Mouse (Mus musculus) CH12.LX (cell line): ENCODE measurements at regions not wholly inside any gene's neighbourhood (a gene's known extent, or its start where the extent isn't known, plus 50 kb on each side); places are given as distances from the start of the nearest gene placed in this dataset.

Experiments
- DNase-seq: peaks from one replicate; pipeline ENCODE4 v3.0.0-alpha.2; 2013; ENCODE audit errors: extremely low read depth
- H3K27ac ChIP-seq: 2 replicates; pipeline ENCODE4 v1.5.1; 2012; ENCODE audit warnings: low read depth, mild to moderate bottlenecking, control low read depth, moderate library complexity; ENCODE audit not compliant: insufficient read depth
- H3K27me3 ChIP-seq: replicated peaks from 2 replicates; pipeline ENCODE3; 2012; ENCODE audit warnings: inconsistent platforms
- H3K36me3 ChIP-seq, 2 experiments: replicated peaks in 1 of 2; 2 replicates each; pipeline versions ENCODE3 to v1.6.1; 2012; ENCODE audit warnings: inconsistent platforms in 1 of 2, low read length in 1 of 2, mild to moderate bottlenecking in 1 of 2, mixed read lengths in 1 of 2, moderate library complexity in 1 of 2; ENCODE audit not compliant: control insufficient read depth in 1 of 2, insufficient read depth in 1 of 2
- H3K4me1 ChIP-seq, 2 experiments: 2 replicates each; pipeline ENCODE4 v1.6.1; 2012; ENCODE audit warnings: inconsistent platforms in 1 of 2, moderate library complexity in 1 of 2; ENCODE audit not compliant: insufficient read depth in 2 of 2, control insufficient read depth in 1 of 2
- H3K4me2 ChIP-seq: 2 replicates; pipeline ENCODE4 v1.6.1; 2012; ENCODE audit warnings: low read depth, mild to moderate bottlenecking, control low read depth; ENCODE audit not compliant: poor library complexity, insufficient read depth, severe bottlenecking
- H3K4me3 ChIP-seq, 3 experiments: fragments of 150-350 bp in 1 of 3; sonication (generic) in 1 of 3; replicated peaks in 1 of 3; 2 replicates each; pipeline versions ENCODE3 to v1.5.1; 2011 to 2012; ENCODE audit warnings: low read depth in 2 of 3, low read length in 2 of 3, mild to moderate bottlenecking in 2 of 3, moderate library complexity in 2 of 3, control low read depth in 1 of 3, improper control_type of control experiment in 1 of 3, inconsistent platforms in 1 of 3, mixed read lengths in 1 of 3; ENCODE audit not compliant: poor library complexity in 1 of 3
- H3K79me2 ChIP-seq: replicated peaks from 2 replicates; pipeline ENCODE4 v1.6.1; 2012; ENCODE audit warnings: mild to moderate bottlenecking, moderate library complexity; ENCODE audit not compliant: control insufficient read depth, poor library complexity, insufficient read depth, severe bottlenecking; ENCODE audit errors: extremely low read depth
- H3K9ac ChIP-seq: 2 replicates; pipeline ENCODE4 v1.6.1; 2012; ENCODE audit warnings: low read depth, mild to moderate bottlenecking, control low read depth, moderate library complexity; ENCODE audit not compliant: insufficient read depth
- H3K9me3 ChIP-seq: replicated peaks from 2 replicates; pipeline ENCODE3; 2012; ENCODE audit warnings: low read length, inconsistent platforms, mixed read lengths
- CHD1 ChIP-seq: IDR thresholded peaks from 2 replicates; pipeline ENCODE4 v1.6.1; 2012; ENCODE audit warnings: low read depth, low read length, improper control_type of control experiment, inconsistent platforms
- CHD2 ChIP-seq: IDR thresholded peaks from 2 replicates; pipeline ENCODE4 v1.6.1; 2011; ENCODE audit warnings: low read length, improper control_type of control experiment
- E2F4 ChIP-seq: IDR thresholded peaks from 2 replicates; pipeline ENCODE4 v1.6.1; 2011; ENCODE audit warnings: low read depth, low read length, improper control_type of control experiment; ENCODE audit not compliant: insufficient replicate concordance
- ELF1 ChIP-seq: IDR thresholded peaks from 2 replicates; pipeline ENCODE4 v1.6.1; 2014; ENCODE audit warnings: low read depth, mild to moderate bottlenecking, inconsistent platforms, low read length, improper control_type of control experiment
- EP300 ChIP-seq: IDR thresholded peaks from 2 replicates; pipeline ENCODE4 v1.6.1; 2011; ENCODE audit warnings: low read length, improper control_type of control experiment
- IRF4 ChIP-seq: IDR thresholded peaks from 2 replicates; pipeline ENCODE4 v1.6.1; 2014; ENCODE audit warnings: low read depth, mild to moderate bottlenecking, inconsistent platforms, low read length, improper control_type of control experiment
- KAT2A ChIP-seq: IDR thresholded peaks from 2 replicates; pipeline ENCODE4 v1.6.1; 2012; ENCODE audit warnings: low read length, improper control_type of control experiment, inconsistent platforms; ENCODE audit not compliant: insufficient replicate concordance
- MAX ChIP-seq: IDR thresholded peaks from 2 replicates; pipeline ENCODE4 v1.6.1; 2011; ENCODE audit warnings: low read length, improper control_type of control experiment
- MAZ ChIP-seq: IDR thresholded peaks from 2 replicates; pipeline ENCODE4 v1.6.1; 2012; ENCODE audit warnings: low read depth, mild to moderate bottlenecking, inconsistent platforms, low read length, improper control_type of control experiment, moderate library complexity
- MXI1 ChIP-seq: IDR thresholded peaks from 2 replicates; pipeline ENCODE4 v1.6.1; 2011; ENCODE audit warnings: mild to moderate bottlenecking, low read depth, low read length, improper control_type of control experiment
- NRF1 ChIP-seq: IDR thresholded peaks from 2 replicates; pipeline ENCODE4 v1.6.1; 2014; ENCODE audit warnings: low read depth, mild to moderate bottlenecking, inconsistent platforms, low read length, improper control_type of control experiment, moderate library complexity
- PAX5 ChIP-seq: IDR thresholded peaks from 2 replicates; pipeline ENCODE4 v1.6.1; 2012; ENCODE audit warnings: low read length, inconsistent platforms, mixed read lengths
- TBP ChIP-seq: conservative IDR thresholded peaks from 2 replicates; pipeline ENCODE4 v1.6.1; 2011; ENCODE audit warnings: low read depth, low read length, improper control_type of control experiment
- TCF12 ChIP-seq: IDR thresholded peaks from 2 replicates; pipeline ENCODE4 v1.6.1; 2014; ENCODE audit warnings: low read depth, mild to moderate bottlenecking, inconsistent platforms, low read length, improper control_type of control experiment
- USF1 ChIP-seq: IDR thresholded peaks from 2 replicates; pipeline ENCODE4 v1.6.1; 2014; ENCODE audit warnings: low read depth, mild to moderate bottlenecking, inconsistent platforms, low read length, improper control_type of control experiment
- USF2 ChIP-seq: conservative IDR thresholded peaks from 2 replicates; pipeline ENCODE4 v1.6.1; 2011; ENCODE audit warnings: low read depth, low read length, improper control_type of control experiment
- dilution Hi-C: fragments of 300-500 bp; cut with MboI; formaldehyde crosslinking; loops from 2 replicates; pipeline ENCODE4 v1.14.3; 2020; ENCODE audit warnings: low sequenced_read_pairs; ENCODE audit not compliant: extremely low pct_unique_long_range_greater_than_20kb, extremely low pct_ligation_motif_present
- in situ Hi-C: fragments of 300-500 bp; cut with MboI; formaldehyde crosslinking; loops from 3 replicates; pipeline ENCODE4 v1.14.3; 2019; ENCODE audit warnings: low sequenced_read_pairs, low pct_ligation_motif_present, low pct_unique_long_range_greater_than_20kb, mixed read lengths

DNA sequence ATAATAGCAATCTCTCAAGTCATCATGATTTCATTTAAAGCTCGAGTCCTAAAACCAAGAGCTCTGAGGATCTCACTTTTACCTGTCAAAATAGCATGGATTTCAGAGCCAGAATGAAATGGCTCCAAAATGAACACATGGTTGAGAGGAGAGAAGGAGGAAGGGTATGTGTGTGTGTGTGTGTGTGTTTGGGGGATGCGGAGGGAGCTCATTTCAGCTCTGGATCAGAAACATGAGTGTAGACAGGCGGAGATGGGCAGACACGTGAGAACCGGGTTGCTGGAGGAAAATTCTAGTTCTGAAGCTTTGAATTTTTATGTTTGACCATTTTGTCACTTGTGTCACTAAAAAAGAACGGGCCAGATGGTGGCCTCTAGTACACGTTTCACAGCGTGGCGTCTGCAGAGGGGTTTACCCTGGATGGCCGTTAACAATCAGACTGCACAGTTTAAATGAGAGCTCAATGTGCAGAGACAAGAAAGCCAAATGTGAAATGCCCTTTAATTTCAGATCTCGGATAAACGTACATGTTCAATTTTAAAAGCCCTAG is 232.5 kb upstream of the Tbc1d5 start:
- Histone ChIP-seq H3K9ac (no peak overlapping the region), H3K27ac (no peak overlapping the region), H3K9me3 (no peaks in the 10 kb centered on the region), H3K4me2 (no peak overlapping the region), H3K4me3 (no peak overlapping the region), H3K27me3 (no peaks in the 10 kb centered on the region), H3K36me3 (no peaks in the 10 kb centered on the region), H3K4me1 (peaks cover 0 to 9% of the 10 kb centered on the region in 2 experiments; a peak in 2 of 4 replicates), H3K79me2 (no peaks in the 10 kb centered on the region)
- dilution Hi-C loops: no loop called here
- no peak for DNase-seq
- in situ Hi-C loops: no loop called here
- TF ChIP-seq IRF4 (no peak), CHD2 (no peak), PAX5 (no peak), MAZ (no peak), TBP (no peak), TCF12 (no peak), E2F4 (no peak), ELF1 (no peak)

DNA sequence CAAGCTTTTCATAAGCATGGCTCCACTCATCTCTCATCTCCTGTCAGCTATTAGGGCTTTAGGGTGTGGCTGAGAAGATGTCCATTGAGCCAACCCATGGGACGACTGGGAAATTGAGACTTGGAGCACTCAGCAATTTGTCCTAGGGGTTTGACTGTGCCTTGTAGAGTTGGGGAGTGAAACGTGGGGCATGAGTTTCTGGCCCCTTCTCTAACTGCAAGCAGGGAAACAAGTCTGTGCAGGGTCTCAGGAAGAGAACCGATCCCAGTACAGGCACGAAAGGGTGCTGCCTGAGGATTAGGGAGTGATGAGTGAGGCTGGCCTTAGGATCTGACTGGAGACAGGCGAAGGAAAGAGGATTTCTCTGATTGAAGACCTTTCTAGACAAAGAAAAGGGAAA is 229.7 kb upstream of the Tbc1d5 start:
- no peaks in the 10 kb centered on the region for H3K36me3 ChIP-seq
- TF ChIP-seq MAX: no peak
- TF ChIP-seq USF1: no peak
- TF ChIP-seq USF2: no peak
- no peak for TF ChIP-seq MXI1
- TF ChIP-seq CHD1: no peak
- TF ChIP-seq E2F4: no peak
- no peak for TF ChIP-seq NRF1
- no peak for TF ChIP-seq CHD2
- no peak for TF ChIP-seq EP300
- no peak for TF ChIP-seq KAT2A
- no peak overlapping the region for H3K4me3 ChIP-seq
- in situ Hi-C loops: no loop called here
- peaks cover 0 to 9% of the 10 kb centered on the region in 2 experiments; a peak in 2 of 4 replicates for H3K4me1 ChIP-seq
- H3K79me2 ChIP-seq: no peaks in the 10 kb centered on the region
- H3K9ac ChIP-seq: no peak overlapping the region
- H3K27ac ChIP-seq: no peak overlapping the region
- H3K27me3 ChIP-seq: no peaks in the 10 kb centered on the region
- H3K9me3 ChIP-seq: no peaks in the 10 kb centered on the region
- no peak for DNase-seq
- 0 out of 2 replicates have a peak overlapping the region, but pooled peaks have one; percentile 55 for H3K4me2 ChIP-seq
- dilution Hi-C loops: no loop called here
